47 mouse cellular contexts compared by ENCODE assay signal in the genomic region with DNA sequence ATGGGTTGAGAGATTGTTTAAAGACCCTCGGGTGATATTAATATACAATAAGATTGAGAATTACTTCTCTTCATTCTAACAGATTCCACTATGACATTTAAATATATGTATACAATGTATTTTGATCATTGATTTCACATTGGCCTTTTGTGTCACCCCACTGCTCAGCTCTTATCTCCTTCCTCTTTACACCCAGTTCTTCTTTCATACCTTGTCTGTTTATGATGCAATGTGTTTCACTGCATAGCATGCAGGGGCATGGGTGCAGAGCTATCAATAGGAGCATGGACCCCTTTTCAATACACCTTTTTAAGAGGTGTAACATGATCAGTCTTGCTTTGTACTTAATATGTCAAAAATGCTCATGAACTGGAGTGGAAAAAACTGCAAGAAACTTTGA. TPM values are rescaled to one million over a fixed set of nuclear protein-coding genes. Genes with fewer than 3 reads are reported as not detected.
"Had no signal": no experiment of that assay in that cellular context is flagged by ENCODE, and none has a peak within 500 bp of the region (broad histone marks: within the 10 kb centered on the region; RNA-seq: fewer than 3 reads in every experiment).

No protein-coding gene starts in this region.

- H3K4me3 ChIP-seq: limb, embryonic 10.5 days; limb, embryonic 12.5 days; limb, embryonic 13.5 days; limb, embryonic 15.5 days; liver, embryonic 12.5 days; liver, embryonic 13.5 days; liver, embryonic 15.5 days; lung, embryonic 15.5 days; megakaryocyte, embryonic 14.5 days; midbrain, embryonic 10.5 days; midbrain, embryonic 12.5 days; midbrain, embryonic 13.5 days; midbrain, embryonic 15.5 days; myocyte; neural tube, embryonic 12.5 days had no signal

- H3K4me1 ChIP-seq: limb, embryonic 10.5 days; limb, embryonic 12.5 days; limb, embryonic 13.5 days; limb, embryonic 15.5 days; lung, embryonic 15.5 days; megakaryocyte, embryonic 14.5 days; midbrain, embryonic 10.5 days; midbrain, embryonic 12.5 days; midbrain, embryonic 13.5 days; midbrain, embryonic 15.5 days; neural tube, embryonic 12.5 days had no signal

- H3K27me3 ChIP-seq: limb, embryonic 12.5 days; limb, embryonic 13.5 days; limb, embryonic 15.5 days; liver, embryonic 12.5 days; liver, embryonic 13.5 days; liver, embryonic 15.5 days; lung, embryonic 15.5 days; megakaryocyte, embryonic 14.5 days; midbrain, embryonic 12.5 days; midbrain, embryonic 13.5 days; midbrain, embryonic 15.5 days; neural tube, embryonic 12.5 days had no signal

- DNase-seq: left cerebral cortex, postnatal 4 days; liver; liver, embryonic 13.5 days; liver, postnatal 0 days; lung, adult 18-20 months; lung, adult 2 months; lung, embryonic 14.5 days; lung, postnatal 10 days; lung, postnatal 14 days; lung, postnatal 36 days; lung, postnatal 4 days; midbrain, embryonic 14.5 days had no signal

- H3K27ac ChIP-seq: limb, embryonic 10.5 days; limb, embryonic 12.5 days; limb, embryonic 13.5 days; limb, embryonic 15.5 days; liver, embryonic 12.5 days; liver, embryonic 13.5 days; liver, embryonic 14.5 days; liver, embryonic 15.5 days; lung, embryonic 15.5 days; macrophage; midbrain, embryonic 10.5 days; midbrain, embryonic 12.5 days; midbrain, embryonic 13.5 days; midbrain, embryonic 15.5 days; neural tube, embryonic 12.5 days had no signal

- H3K9me3 ChIP-seq: limb, embryonic 10.5 days; limb, embryonic 12.5 days; limb, embryonic 13.5 days; limb, embryonic 15.5 days; liver, embryonic 12.5 days; liver, embryonic 13.5 days; liver, embryonic 15.5 days; lung, embryonic 15.5 days; megakaryocyte, embryonic 14.5 days; midbrain, embryonic 10.5 days; midbrain, embryonic 12.5 days; midbrain, embryonic 13.5 days; midbrain, embryonic 15.5 days; neural tube, embryonic 12.5 days had no signal

- H3K36me3 ChIP-seq: limb, embryonic 10.5 days; limb, embryonic 12.5 days; limb, embryonic 13.5 days; limb, embryonic 15.5 days; liver, embryonic 12.5 days; liver, embryonic 13.5 days; liver, embryonic 15.5 days; lung, embryonic 15.5 days; midbrain, embryonic 10.5 days; midbrain, embryonic 12.5 days; midbrain, embryonic 13.5 days; midbrain, embryonic 15.5 days; neural tube, embryonic 12.5 days had no signal

- ATAC-seq: liver, embryonic 12.5 days; liver, postnatal 0 days; lung, postnatal 0 days; midbrain, embryonic 13.5 days; midbrain, embryonic 15.5 days; midbrain, embryonic 16.5 days had no signal

- H3K9ac ChIP-seq: limb, embryonic 12.5 days; limb, embryonic 13.5 days; limb, embryonic 15.5 days; liver, embryonic 12.5 days; liver, embryonic 13.5 days; liver, embryonic 14.5 days; liver, embryonic 15.5 days; liver, postnatal 0 days; lung, embryonic 14.5 days; lung, embryonic 15.5 days; midbrain, embryonic 12.5 days; midbrain, embryonic 13.5 days; midbrain, embryonic 15.5 days; neural tube, embryonic 12.5 days had no signal

RNA-seq across cellular contexts. Expression of a gene that starts 17.1 kb away (rescaled TPM):
- total RNA-seq: left cerebral cortex, adult 8-10 months; left cerebral cortex, postnatal 10 days; left cerebral cortex, postnatal 14 days; left cerebral cortex, postnatal 25 days; left cerebral cortex, postnatal 36 days; left cerebral cortex, postnatal 4 days; liver, adult 2 months; megakaryocyte progenitor cell, adult 5-6 weeks; megakaryocyte-erythroid progenitor cell, adult 5-6 weeks; midbrain, postnatal 0 days; monocyte, adult 5-6 weeks had no signal
- polyA plus RNA-seq: limb, embryonic 10.5 days; limb, embryonic 11.5 days; limb, embryonic 12.5 days; limb, embryonic 13.5 days; limb, embryonic 14.5 days; limb, embryonic 15.5 days; liver, adult 2 months; liver, embryonic 11.5 days; liver, embryonic 12.5 days; liver, embryonic 13.5 days; liver, embryonic 15.5 days; liver, embryonic 16.5 days; liver, postnatal 0 days; macrophage; midbrain, embryonic 10.5 days; midbrain, embryonic 11.5 days; midbrain, embryonic 12.5 days; midbrain, embryonic 13.5 days; midbrain, embryonic 14.5 days; midbrain, embryonic 15.5 days; midbrain, embryonic 16.5 days; midbrain, postnatal 0 days; myocyte; neural tube, embryonic 11.5 days; neural tube, embryonic 12.5 days had no signal

RNA-seq across cellular contexts. Expression of a gene that starts 33.4 kb away (rescaled TPM):
- total RNA-seq: left cerebral cortex, adult 8-10 months; left cerebral cortex, postnatal 10 days; left cerebral cortex, postnatal 14 days; left cerebral cortex, postnatal 25 days; left cerebral cortex, postnatal 36 days; left cerebral cortex, postnatal 4 days; liver, adult 2 months; megakaryocyte progenitor cell, adult 5-6 weeks; megakaryocyte-erythroid progenitor cell, adult 5-6 weeks; midbrain, postnatal 0 days; monocyte, adult 5-6 weeks had no signal
- polyA plus RNA-seq: limb, embryonic 10.5 days; limb, embryonic 11.5 days; limb, embryonic 12.5 days; limb, embryonic 13.5 days; limb, embryonic 14.5 days; limb, embryonic 15.5 days; liver, adult 2 months; liver, embryonic 11.5 days; liver, embryonic 12.5 days; liver, embryonic 13.5 days; liver, embryonic 14.5 days; liver, embryonic 15.5 days; liver, embryonic 16.5 days; liver, postnatal 0 days; lung, adult 2 months; lung, embryonic 14.5 days; lung, embryonic 15.5 days; lung, embryonic 16.5 days; lung, postnatal 0 days; macrophage; midbrain, embryonic 10.5 days; midbrain, embryonic 11.5 days; midbrain, embryonic 12.5 days; midbrain, embryonic 13.5 days; midbrain, embryonic 14.5 days; midbrain, embryonic 15.5 days; midbrain, embryonic 16.5 days; midbrain, postnatal 0 days; myocyte; neural tube, embryonic 11.5 days; neural tube, embryonic 12.5 days had no signal

RNA-seq across cellular contexts. Expression of a gene that starts 39.3 kb away (rescaled TPM):
- total RNA-seq: left cerebral cortex, adult 8-10 months; left cerebral cortex, postnatal 14 days; left cerebral cortex, postnatal 25 days; left cerebral cortex, postnatal 36 days; left cerebral cortex, postnatal 4 days; liver, adult 2 months; megakaryocyte-erythroid progenitor cell, adult 5-6 weeks; midbrain, postnatal 0 days; monocyte, adult 5-6 weeks had no signal
- polyA plus RNA-seq: limb, embryonic 10.5 days; limb, embryonic 11.5 days; limb, embryonic 12.5 days; limb, embryonic 13.5 days; limb, embryonic 14.5 days; limb, embryonic 15.5 days; liver, adult 2 months; liver, embryonic 11.5 days; liver, embryonic 12.5 days; liver, embryonic 13.5 days; liver, embryonic 16.5 days; lung, adult 2 months; lung, embryonic 14.5 days; lung, embryonic 15.5 days; lung, embryonic 16.5 days; lung, postnatal 0 days; macrophage; midbrain, embryonic 10.5 days; midbrain, embryonic 11.5 days; midbrain, embryonic 12.5 days; midbrain, embryonic 13.5 days; midbrain, embryonic 14.5 days; midbrain, embryonic 15.5 days; midbrain, embryonic 16.5 days; midbrain, postnatal 0 days; myocyte; neural tube, embryonic 11.5 days; neural tube, embryonic 12.5 days had no signal
